Mouse (Mus musculus): ENCODE measurements around the gene Tenm4.

Tenm4 gene

GRCm38 (mm10) chr7:96879593-96879992, 708.5 kb downstream of the Tenm4 start:
- no peak for DNase-seq

GRCm38 (mm10) chr7:96880221-96880944, 709.3 kb downstream of the Tenm4 start:
- DNase-seq, result no peak

- no peak for DNase-seq
Measured at GRCm38 (mm10) chr7:96883297-96883696, 712.3 kb downstream of the Tenm4 start.

- no peak for DNase-seq
Measured at GRCm38 (mm10) chr7:96887088-96887654, 716.1 kb downstream of the Tenm4 start.

- no peak for DNase-seq
Measured at GRCm38 (mm10) chr7:96889061-96890034, 718.3 kb downstream of the Tenm4 start.

- no peak for DNase-seq
Measured at GRCm38 (mm10) chr7:96890035-96890621, 719.1 kb downstream of the Tenm4 start.

GRCm38 (mm10) chr7:96890987-96891386, 719.9 kb downstream of the Tenm4 start:
- no peak for DNase-seq

GRCm38 (mm10) chr7:96899036-96899569, 728.1 kb downstream of the Tenm4 start:
- peak; percentile 42 for DNase-seq

GRCm38 (mm10) chr7:96902183-96902582, 731.1 kb downstream of the Tenm4 start:
- DNase-seq, result no peak

GRCm38 (mm10) chr7:96903088-96903985, 732.3 kb downstream of the Tenm4 start:
- no peak for DNase-seq

GRCm38 (mm10) chr7:96904442-96904841, 733.4 kb downstream of the Tenm4 start:
- DNase-seq, result no peak

GRCm38 (mm10) chr7:96904936-96905335, 733.9 kb downstream of the Tenm4 start:
- no peak for DNase-seq

- no peak for DNase-seq
Measured at GRCm38 (mm10) chr7:96905422-96905821, 734.4 kb downstream of the Tenm4 start.

- no peak for DNase-seq
Measured at GRCm38 (mm10) chr7:96906216-96906615, 735.2 kb downstream of the Tenm4 start.

GRCm38 (mm10) chr7:96907971-96908680, 737.1 kb downstream of the Tenm4 start:
- no peak for DNase-seq

GRCm38 (mm10) chr7:96909856-96910255, 738.8 kb downstream of the Tenm4 start:
- DNase-seq, result no peak

GRCm38 (mm10) chr7:96910310-96910960, 739.4 kb downstream of the Tenm4 start:
- DNase-seq, result no peak

GRCm38 (mm10) chr7:96914031-96914430, 743.0 kb downstream of the Tenm4 start:
- peak; percentile 79 for DNase-seq

- DNase-seq, result peak; percentile 48
Measured at GRCm38 (mm10) chr7:96915452-96916105, 744.5 kb downstream of the Tenm4 start.

All from right cerebral cortex, postnatal 25 days (tissue).